Mouse (Mus musculus) liver, embryonic 13.5 days (tissue): ENCODE measurements at regions not wholly inside any gene's neighbourhood (a gene's known extent, or its start where the extent isn't known, plus 50 kb on each side); places are given as distances from the start of the nearest gene placed in this dataset.

Experiments used
- ATAC-seq: fragments of 200-750 bp; cut with Nextera tagmentation; 2 replicates; pipeline ENCODE4 v1.8.0; 2017; ENCODE audit warnings: low read depth, mild to moderate bottlenecking, moderate number of reproducible peaks, moderate library complexity
- DNase-seq: peaks from one replicate; pipeline ENCODE4 v3.0.0; 2022
- H3K27ac ChIP-seq: fragments of 300-500 bp; sonication (generic); 2 replicates; pipeline ENCODE4 v1.5.1; 2015; ENCODE audit warnings: moderate library complexity, mild to moderate bottlenecking, inconsistent platforms
- H3K27me3 ChIP-seq: fragments of 300-500 bp; sonication (generic); 2 replicates; pipeline ENCODE4 v1.6.1; 2015; ENCODE audit warnings: mild to moderate bottlenecking, inconsistent platforms
- H3K36me3 ChIP-seq: fragments of 300-500 bp; sonication (generic); 2 replicates; pipeline ENCODE4 v1.6.1; 2015; ENCODE audit warnings: mild to moderate bottlenecking, inconsistent platforms
- H3K4me1 ChIP-seq: fragments of 300-500 bp; sonication (generic); replicated peaks from 2 replicates; pipeline ENCODE4 v1.6.1; 2015; ENCODE audit warnings: inconsistent platforms
- H3K4me2 ChIP-seq: fragments of 300-500 bp; sonication (generic); 2 replicates; pipeline ENCODE4 v1.6.1; 2015; ENCODE audit warnings: inconsistent platforms, mild to moderate bottlenecking, moderate library complexity
- H3K4me3 ChIP-seq: fragments of 300-500 bp; sonication (generic); replicated peaks from 2 replicates; pipeline ENCODE4 v1.5.1; 2015; ENCODE audit warnings: mild to moderate bottlenecking, inconsistent platforms
- H3K9ac ChIP-seq: fragments of 300-500 bp; sonication (generic); 2 replicates; pipeline ENCODE4 v1.6.1; 2015; ENCODE audit warnings: mild to moderate bottlenecking, inconsistent platforms
- H3K9me3 ChIP-seq: fragments of 300-500 bp; sonication (generic); replicated peaks from 2 replicates; pipeline ENCODE4 v1.6.1; 2016; ENCODE audit warnings: inconsistent platforms
- WGBS: fragments of 180-500 bp; shearing (Covaris S2); methylation state at CpG from one replicate; pipeline ENCODE4 v1.1.7; 2015; ENCODE audit not compliant: insufficient replicate concordance; 5-methylcytosine and 5-hydroxymethylcytosine counted together

DNA sequence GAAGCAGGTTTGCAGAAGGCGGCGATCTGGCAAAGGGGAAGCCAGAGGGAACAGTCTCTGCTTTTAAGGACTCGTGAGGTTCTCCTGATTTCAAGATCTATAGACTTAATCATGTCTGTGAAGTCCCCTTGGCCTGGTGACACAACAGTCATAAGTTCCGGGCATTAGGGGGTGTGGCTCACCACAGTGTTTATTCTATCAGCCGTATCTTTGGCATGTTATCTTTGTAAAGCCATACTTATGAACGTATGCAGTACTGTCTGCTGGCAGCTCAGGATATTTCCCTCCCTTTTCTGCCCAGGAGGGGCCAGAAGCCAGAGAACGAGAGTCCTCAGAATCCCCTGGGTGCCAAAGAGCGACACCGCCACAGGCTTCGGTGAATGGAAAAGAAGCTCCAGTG, 51.3 kb upstream of the 1600014C23Rik start:
- no peak overlapping the region for H3K9ac ChIP-seq
- H3K4me1 ChIP-seq = peaks cover 6% of the 10 kb centered on the region; the same call in 1 of the 2 replicates
- no peak overlapping the region for H3K4me3 ChIP-seq
- WGBS = 49% methylated on average over 10 of the region's 10 CpGs
- H3K9me3 ChIP-seq = no peaks in the 10 kb centered on the region
- no peaks in the 10 kb centered on the region for H3K27me3 ChIP-seq
- ATAC-seq = no peak
- H3K27ac ChIP-seq = no peak overlapping the region
- H3K4me2 ChIP-seq = no peak overlapping the region
- DNase-seq = no peak
- no peaks in the 10 kb centered on the region for H3K36me3 ChIP-seq

DNA sequence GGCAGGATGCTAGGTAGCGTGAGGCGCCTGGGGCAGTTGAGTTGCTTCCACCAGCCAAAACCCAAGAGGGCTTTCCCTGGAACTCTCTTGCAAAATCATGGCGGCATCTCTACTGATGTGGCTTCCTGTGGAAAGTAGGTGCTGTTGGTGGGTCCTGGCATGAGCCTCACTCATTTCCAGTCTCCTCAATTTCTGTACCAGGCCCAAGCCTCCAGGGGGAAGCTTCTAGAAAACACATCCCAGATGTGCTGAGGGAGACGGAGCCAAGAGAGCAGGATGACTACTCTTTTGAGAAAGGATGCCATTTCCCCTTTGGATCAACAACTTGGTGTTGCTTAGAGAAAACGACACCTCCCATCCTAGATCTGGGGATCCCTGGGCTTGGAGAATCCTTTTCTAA, 50.9 kb upstream of the 1600014C23Rik start:
- 76% methylated on average over 5 of the region's 5 CpGs for WGBS
- H3K27me3 ChIP-seq = no peaks in the 10 kb centered on the region
- no peak overlapping the region for H3K4me3 ChIP-seq
- DNase-seq (no peak), ATAC-seq (no peak)
- no peak overlapping the region for H3K4me2 ChIP-seq
- H3K27ac ChIP-seq = no peak overlapping the region
- H3K9me3 ChIP-seq = no peaks in the 10 kb centered on the region
- no peaks in the 10 kb centered on the region for H3K36me3 ChIP-seq
- peaks cover 6% of the 10 kb centered on the region; the same call in 1 of the 2 replicates for H3K4me1 ChIP-seq
- H3K9ac ChIP-seq = no peak overlapping the region
